In genomic region chr1:72963449-72963848, GRCm38 (mm10) we compare ENCODE assay signal across 7 mouse cellular contexts. TPM values are rescaled to one million over a fixed set of nuclear protein-coding genes. Genes with fewer than 3 reads are reported as not detected.
DNase-seq lines count a peak whose midpoint lies in the region; ATAC-seq lines count a peak whose summit lies in the region.

No protein-coding gene starts in this region.

- 0 out of 2 replicates have a peak overlapping the region, but pooled peaks have one; percentile 19 for H3K4me2 ChIP-seq in intestine, embryonic 15.5 days (replicated peaks)
- H3K4me2 ChIP-seq in lung, embryonic 15.5 days: peak overlapping the region; percentile 11

- 33% methylated on average over 7 of the region's 7 CpGs for WGBS in intestine, embryonic 15.5 days
- 21% methylated on average over 7 of the region's 7 CpGs for WGBS in lung, embryonic 15.5 days

- H3K9me3 ChIP-seq in intestine, embryonic 15.5 days: no peaks in the 10 kb centered on the region
- no peaks in the 10 kb centered on the region for H3K9me3 ChIP-seq in lung, embryonic 15.5 days

- H3K36me3 ChIP-seq in intestine, embryonic 15.5 days: no peaks in the 10 kb centered on the region
- no peaks in the 10 kb centered on the region for H3K36me3 ChIP-seq in lung, embryonic 15.5 days

- H3K9ac ChIP-seq in intestine, embryonic 15.5 days: 0 out of 2 replicates have a peak overlapping the region, but pooled peaks have one; percentile 18
- no peak overlapping the region for H3K9ac ChIP-seq in lung, embryonic 15.5 days

- H3K4me1 ChIP-seq in intestine, embryonic 15.5 days (replicated peaks): peaks cover 3% of the 10 kb centered on the region
- peaks cover 15% of the 10 kb centered on the region for H3K4me1 ChIP-seq in lung, embryonic 15.5 days

- H3K27me3 ChIP-seq in intestine, embryonic 15.5 days (replicated peaks): no peaks in the 10 kb centered on the region
- no peaks in the 10 kb centered on the region for H3K27me3 ChIP-seq in lung, embryonic 15.5 days

- ATAC-seq in intestine, embryonic 15.5 days: peak; percentile 75
- ATAC-seq in lung, embryonic 15.5 days (ENCODE audit: borderline replicate concordance, extremely low read depth, low FRiP score, low TSS enrichment): peak; percentile 92

- no peak overlapping the region for H3K4me3 ChIP-seq in intestine, embryonic 15.5 days (replicated peaks)
- no peak overlapping the region for H3K4me3 ChIP-seq in lung, embryonic 15.5 days

- DNase-seq in ES-CJ7 (ENCODE audit: low read depth, low spot score): peak; percentile 61
- peak; percentile 57 for DNase-seq in embryo, embryonic 10.5 days (ENCODE audit: low spot score)
- peak; percentile 44 to 53 for DNase-seq in gastrocnemius, postnatal 36 days
- peak; percentile 11 to 25 for DNase-seq in right cerebral cortex, postnatal 36 days (ENCODE audit: low spot score in 2 of 2)
- DNase-seq in ovary, postnatal 14 days (ENCODE audit: low spot score): no peak

- intact Hi-C loops in gastrocnemius, postnatal 36 days (cut with DNase I): loop anchor here (10.0 kb wide), 1 partner anchor 311 kb away; no protein-coding TSS in a partner anchor

- H3K27ac ChIP-seq in intestine, embryonic 15.5 days: 0 out of 2 replicates have a peak overlapping the region, but pooled peaks have one; percentile 3
- peak overlapping the region; percentile 57 for H3K27ac ChIP-seq in lung, embryonic 15.5 days

RNA-seq across cellular contexts. Expression of gene Tnp1, which starts 52.3 kb away (rescaled TPM):
- not detected for total RNA-seq in gastrocnemius, postnatal 36 days (2021)
- not detected in 2 replicates for polyA plus RNA-seq in intestine, embryonic 15.5 days (2015; fragmentation: Nextera tagmentation; extraction: Ambion mirVana)
- not detected in 2 replicates for polyA plus RNA-seq in lung, embryonic 15.5 days (2015; fragmentation: Nextera tagmentation; extraction: Ambion mirVana)
